Mouse (Mus musculus): ENCODE data around the gene Tifa. TPM values are rescaled to one million over a fixed set of nuclear protein-coding genes. Genes with fewer than 3 reads are reported as not detected.
A peak's percentile ranks its signal among the peaks of the same experiment; 100 is the strongest.

Tifa gene
- polyA plus RNA-seq, 1 experiment from 2014 or later, result 7.4 TPM

GRCm38 (mm10) chr3:127807846-127808245 lies 18.2 kb downstream of the Tifa start:
- H3K4me3 ChIP-seq (replicated peaks; ENCODE audit: low read length), result no peak overlapping the region
- H3K4me1 ChIP-seq (ENCODE audit: control insufficient read depth, insufficient read depth, low read length), result no peaks in the 10 kb centered on the region
- no peak overlapping the region for H3K9ac ChIP-seq (ENCODE audit: low read length)
- no peak overlapping the region for H3K27ac ChIP-seq (ENCODE audit: low read length)
- no peaks in the 10 kb centered on the region for H3K9me3 ChIP-seq (replicated peaks; ENCODE audit: control insufficient read depth, low read length)
- ATAC-seq (ENCODE audit: insufficient read depth, low FRiP score), result no peak
- 89% methylated on average over 5 of the region's 5 CpGs for WGBS
- H3K27me3 ChIP-seq (ENCODE audit: control insufficient read depth, insufficient read depth, low read length), result no peaks in the 10 kb centered on the region
- peaks cover 14% of the 10 kb centered on the region for H3K36me3 ChIP-seq (ENCODE audit: control insufficient read depth, insufficient read depth, low read length)
- H3K4me2 ChIP-seq (ENCODE audit: low read depth, low read length), result no peak overlapping the region

- H3K27ac ChIP-seq (ENCODE audit: low read length), result no peak overlapping the region
- ATAC-seq (ENCODE audit: insufficient read depth, low FRiP score), result no peak
- WGBS, result 88% methylated on average over 7 of the region's 7 CpGs
Measured at GRCm38 (mm10) chr3:127809103-127809502, 19.5 kb downstream of the Tifa start.

GRCm38 (mm10) chr3:127817120-127817683 lies 27.6 kb downstream of the Tifa start:
- Histone ChIP-seq H3K27me3 (ENCODE audit: control insufficient read depth, insufficient read depth, low read length) (no peaks in the 10 kb centered on the region), H3K27ac (ENCODE audit: low read length) (no peak overlapping the region), H3K36me3 (ENCODE audit: control insufficient read depth, insufficient read depth, low read length) (peaks cover 3% of the 10 kb centered on the region; the same call in 1 of the 2 replicates), H3K9ac (ENCODE audit: low read length) (no peak overlapping the region), H3K4me2 (ENCODE audit: low read depth, low read length) (no peak overlapping the region), H3K4me1 (ENCODE audit: control insufficient read depth, insufficient read depth, low read length) (no peaks in the 10 kb centered on the region), H3K9me3 (replicated peaks; ENCODE audit: control insufficient read depth, low read length) (no peaks in the 10 kb centered on the region), H3K4me3 (replicated peaks; ENCODE audit: low read length) (no peak overlapping the region)
- ATAC-seq (ENCODE audit: insufficient read depth, low FRiP score), result no peak
- WGBS, result 78% methylated on average over 7 of the region's 7 CpGs

More at GRCm38 (mm10) chr3:127809103-127809502, 19.5 kb downstream of the Tifa start:
- Histone ChIP-seq H3K9me3 (replicated peaks; ENCODE audit: control insufficient read depth, low read length) (no peaks in the 10 kb centered on the region), H3K4me2 (ENCODE audit: low read depth, low read length) (no peak overlapping the region), H3K36me3 (ENCODE audit: control insufficient read depth, insufficient read depth, low read length) (peaks cover 14% of the 10 kb centered on the region), H3K9ac (ENCODE audit: low read length) (no peak overlapping the region), H3K27me3 (ENCODE audit: control insufficient read depth, insufficient read depth, low read length) (no peaks in the 10 kb centered on the region), H3K4me3 (replicated peaks; ENCODE audit: low read length) (no peak overlapping the region), H3K4me1 (ENCODE audit: control insufficient read depth, insufficient read depth, low read length) (no peaks in the 10 kb centered on the region)

- Histone ChIP-seq H3K36me3 (ENCODE audit: control insufficient read depth, insufficient read depth, low read length) (peaks cover 3% of the 10 kb centered on the region; the same call in 1 of the 2 replicates), H3K4me1 (ENCODE audit: control insufficient read depth, insufficient read depth, low read length) (no peaks in the 10 kb centered on the region), H3K4me2 (ENCODE audit: low read depth, low read length) (no peak overlapping the region), H3K27ac (ENCODE audit: low read length) (no peak overlapping the region), H3K9me3 (replicated peaks; ENCODE audit: control insufficient read depth, low read length) (no peaks in the 10 kb centered on the region), H3K4me3 (replicated peaks; ENCODE audit: low read length) (no peak overlapping the region), H3K9ac (ENCODE audit: low read length) (no peak overlapping the region), H3K27me3 (ENCODE audit: control insufficient read depth, insufficient read depth, low read length) (no peaks in the 10 kb centered on the region)
- 60% methylated on average over 11 of the region's 11 CpGs for WGBS
- 0 out of 2 replicates have a peak, but pooled peaks have one; percentile 21 for ATAC-seq (ENCODE audit: insufficient read depth, low FRiP score)
Measured at GRCm38 (mm10) chr3:127818694-127819663, 29.4 kb downstream of the Tifa start.

GRCm38 (mm10) chr3:127820400-127820799 lies 30.8 kb downstream of the Tifa start:
- no peaks in the 10 kb centered on the region for H3K9me3 ChIP-seq (replicated peaks; ENCODE audit: control insufficient read depth, low read length)
- 83% methylated on average over 1 of the region's 1 CpGs for WGBS
- no peak overlapping the region for H3K4me2 ChIP-seq (ENCODE audit: low read depth, low read length)
- H3K4me3 ChIP-seq (replicated peaks; ENCODE audit: low read length), result no peak overlapping the region
- H3K27me3 ChIP-seq (ENCODE audit: control insufficient read depth, insufficient read depth, low read length), result no peaks in the 10 kb centered on the region
- ATAC-seq (ENCODE audit: insufficient read depth, low FRiP score), result no peak
- H3K27ac ChIP-seq (ENCODE audit: low read length), result no peak overlapping the region
- H3K36me3 ChIP-seq (ENCODE audit: control insufficient read depth, insufficient read depth, low read length), result peaks cover 3% of the 10 kb centered on the region; the same call in 1 of the 2 replicates
- H3K9ac ChIP-seq (ENCODE audit: low read length), result no peak overlapping the region
- H3K4me1 ChIP-seq (ENCODE audit: control insufficient read depth, insufficient read depth, low read length), result 0 out of 2 replicates have a peak, but pooled peaks cover 8% of the 10 kb centered on the region

GRCm38 (mm10) chr3:127821209-127821608 lies 31.6 kb downstream of the Tifa start:
- WGBS, result 69% methylated on average over 5 of the region's 5 CpGs
- H3K27ac ChIP-seq (ENCODE audit: low read length), result no peak overlapping the region
- no peak for ATAC-seq (ENCODE audit: insufficient read depth, low FRiP score)
- H3K4me1 ChIP-seq (ENCODE audit: control insufficient read depth, insufficient read depth, low read length), result 0 out of 2 replicates have a peak, but pooled peaks cover 11% of the 10 kb centered on the region
- H3K4me2 ChIP-seq (ENCODE audit: low read depth, low read length), result no peak overlapping the region
- no peak overlapping the region for H3K4me3 ChIP-seq (replicated peaks; ENCODE audit: low read length)
- no peak overlapping the region for H3K9ac ChIP-seq (ENCODE audit: low read length)
- no peaks in the 10 kb centered on the region for H3K9me3 ChIP-seq (replicated peaks; ENCODE audit: control insufficient read depth, low read length)
- H3K36me3 ChIP-seq (ENCODE audit: control insufficient read depth, insufficient read depth, low read length), result peaks cover 3% of the 10 kb centered on the region; the same call in 1 of the 2 replicates
- no peaks in the 10 kb centered on the region for H3K27me3 ChIP-seq (ENCODE audit: control insufficient read depth, insufficient read depth, low read length)

GRCm38 (mm10) chr3:127823886-127824863 lies 34.6 kb downstream of the Tifa start:
- no peaks in the 10 kb centered on the region for H3K9me3 ChIP-seq (replicated peaks; ENCODE audit: control insufficient read depth, low read length)
- H3K4me2 ChIP-seq (ENCODE audit: low read depth, low read length), result no peak overlapping the region

GRCm38 (mm10) chr3:127826503-127826902 lies 36.9 kb downstream of the Tifa start:
- Histone ChIP-seq H3K9me3 (replicated peaks; ENCODE audit: control insufficient read depth, low read length) (no peaks in the 10 kb centered on the region), H3K36me3 (ENCODE audit: control insufficient read depth, insufficient read depth, low read length) (0 out of 2 replicates have a peak, but pooled peaks cover 2% of the 10 kb centered on the region), H3K4me2 (ENCODE audit: low read depth, low read length) (no peak overlapping the region), H3K4me3 (replicated peaks; ENCODE audit: low read length) (no peak overlapping the region), H3K27me3 (ENCODE audit: control insufficient read depth, insufficient read depth, low read length) (no peaks in the 10 kb centered on the region), H3K9ac (ENCODE audit: low read length) (no peak overlapping the region), H3K4me1 (ENCODE audit: control insufficient read depth, insufficient read depth, low read length) (peaks cover 22% of the 10 kb centered on the region; the same call in 1 of the 2 replicates), H3K27ac (ENCODE audit: low read length) (peak overlapping the region; percentile 12)
- no peak for ATAC-seq (ENCODE audit: insufficient read depth, low FRiP score)
- WGBS, result 68% methylated on average over 7 of the region's 7 CpGs

More at GRCm38 (mm10) chr3:127823886-127824863, 34.6 kb downstream of the Tifa start:
- Histone ChIP-seq H3K27ac (ENCODE audit: low read length) (no peak overlapping the region), H3K36me3 (ENCODE audit: control insufficient read depth, insufficient read depth, low read length) (0 out of 2 replicates have a peak, but pooled peaks cover 3% of the 10 kb centered on the region), H3K4me3 (replicated peaks; ENCODE audit: low read length) (no peak overlapping the region), H3K27me3 (ENCODE audit: control insufficient read depth, insufficient read depth, low read length) (no peaks in the 10 kb centered on the region), H3K9ac (ENCODE audit: low read length) (no peak overlapping the region), H3K4me1 (ENCODE audit: control insufficient read depth, insufficient read depth, low read length) (peaks cover 22% of the 10 kb centered on the region; the same call in 1 of the 2 replicates)
- 81% methylated on average over 17 of the region's 17 CpGs for WGBS
- 0 out of 2 replicates have a peak, but pooled peaks have one; percentile 13 for ATAC-seq (ENCODE audit: insufficient read depth, low FRiP score)

Measured in stomach, embryonic 16.5 days (tissue).